ENCODE assay signal across 8 mouse cellular contexts in the genomic region with DNA sequence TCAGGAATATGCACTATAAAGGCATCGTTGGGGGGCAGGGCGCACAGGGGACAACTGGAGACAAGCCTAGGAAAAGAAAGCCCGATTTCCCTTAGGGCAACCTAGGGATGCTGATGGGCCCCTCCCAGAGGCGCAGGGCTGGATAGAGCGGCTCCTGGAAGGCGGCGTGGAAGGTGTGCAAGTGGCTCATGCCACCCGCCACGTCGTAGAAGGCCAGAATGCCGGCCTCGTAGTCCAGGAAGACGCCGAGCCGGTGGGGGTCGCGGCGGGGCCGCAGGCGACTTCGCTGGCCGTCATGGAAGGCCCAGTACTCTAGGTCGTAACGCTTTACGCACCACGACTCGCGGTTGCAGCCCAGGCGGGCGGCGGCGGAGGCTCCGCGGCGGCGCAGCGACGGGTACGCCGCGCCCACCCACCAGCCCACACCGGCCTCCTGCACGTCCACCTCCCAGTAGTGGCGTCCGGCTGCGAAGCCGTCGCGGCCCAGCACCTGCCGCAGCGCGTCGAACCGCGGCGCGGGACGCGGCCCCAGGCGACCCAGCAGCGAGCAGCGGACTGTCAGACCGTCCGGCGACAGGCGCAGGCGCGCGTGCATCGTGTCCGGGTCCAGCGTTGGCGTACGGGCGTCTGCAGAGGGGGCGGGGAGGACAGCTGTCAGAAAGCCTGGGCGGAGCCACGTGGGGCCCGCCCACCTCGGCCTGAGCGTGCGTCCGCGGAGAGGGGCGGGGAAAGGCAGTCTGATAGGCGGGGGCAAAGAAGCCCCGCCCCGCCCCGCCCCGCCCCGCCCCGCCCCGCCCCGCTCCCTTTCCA. TPM values are rescaled to one million over a fixed set of nuclear protein-coding genes. Genes with fewer than 3 reads are reported as not detected.
DNase-seq lines count a peak whose midpoint lies in the region; ATAC-seq and TF ChIP-seq lines count a peak whose summit lies in the region.

No protein-coding gene starts in this region.

- DNase-seq in CD8-positive naive resting alpha-beta T cell, adult 2 months (ENCODE audit: low read depth in 2 of 2, low spot score in 2 of 2): peak; percentile 70 to 74
- DNase-seq in c-Kit-negative CD71-positive TER-119-positive erythroid progenitor cells, embryonic 14.5 days (ENCODE audit: low read depth, low spot score): peak; percentile 88
- peak; percentile 46 for DNase-seq in fat pad, adult 2 months (ENCODE audit: extremely low read depth, low read depth, low spot score)
- DNase-seq in kidney, postnatal 0 days (ENCODE audit: low spot score): peak; percentile 98
- peak; percentile 97 for DNase-seq in liver, embryonic 11.5 days (ENCODE audit: low spot score)
- peak; percentile 88 for DNase-seq in naive thymus-derived CD4-positive, alpha-beta T cell, adult 2 months (ENCODE audit: low read depth)
- DNase-seq in splenic B cell, adult 2 months (ENCODE audit: low read depth, low spot score): peak; percentile 94

- H3K4me1 ChIP-seq in heart, embryonic 13.5 days: peaks cover 15% of the 10 kb centered on the region
- peaks cover 6% of the 10 kb centered on the region; the same call in 1 of the 2 replicates for H3K4me1 ChIP-seq in kidney, postnatal 0 days (replicated peaks; ENCODE audit: insufficient read depth, low read length)
- peaks cover 16% of the 10 kb centered on the region for H3K4me1 ChIP-seq in liver, embryonic 11.5 days (replicated peaks; ENCODE audit: control insufficient read depth, insufficient read depth, low read length)

- H3K4me3 ChIP-seq in heart, embryonic 13.5 days: peak overlapping the region; percentile 64
- H3K4me3 ChIP-seq in kidney, postnatal 0 days (replicated peaks; ENCODE audit: low read depth, low read length): peak overlapping the region; percentile 46
- peak overlapping the region; percentile 67 for H3K4me3 ChIP-seq in liver, embryonic 11.5 days (ENCODE audit: low read depth, low read length)

- peaks cover 28% of the 10 kb centered on the region for H3K36me3 ChIP-seq in heart, embryonic 13.5 days
- H3K36me3 ChIP-seq in kidney, postnatal 0 days (ENCODE audit: insufficient read depth, low read length): 0 out of 2 replicates have a peak, but pooled peaks cover 8% of the 10 kb centered on the region
- peaks cover 9% of the 10 kb centered on the region for H3K36me3 ChIP-seq in liver, embryonic 11.5 days (ENCODE audit: control insufficient read depth, insufficient read depth, low read length)
- H3K36me3 ChIP-seq in splenic B cell, adult 2 months (ENCODE audit: control insufficient read depth, insufficient read depth, low read length, poor library complexity, severe bottlenecking): peaks cover 6% of the 10 kb centered on the region

- peak; percentile 97 for ATAC-seq in heart, embryonic 13.5 days (ENCODE audit: extremely low read depth, insufficient number of reproducible peaks, low FRiP score, low TSS enrichment)
- ATAC-seq in kidney, postnatal 0 days (replicated peaks; ENCODE audit: low FRiP score, low read depth): peak; percentile 95
- peak; percentile 92 for ATAC-seq in liver, embryonic 11.5 days (replicated peaks; ENCODE audit: low FRiP score)

- H3K27me3 ChIP-seq in heart, embryonic 13.5 days (replicated peaks): peaks cover 18% of the 10 kb centered on the region
- H3K27me3 ChIP-seq in kidney, postnatal 0 days (ENCODE audit: insufficient read depth, low read length): no peaks in the 10 kb centered on the region
- H3K27me3 ChIP-seq in liver, embryonic 11.5 days (replicated peaks; ENCODE audit: control insufficient read depth, insufficient read depth, low read length): 0 out of 2 replicates have a peak, but pooled peaks cover 3% of the 10 kb centered on the region
- no peaks in the 10 kb centered on the region for H3K27me3 ChIP-seq in splenic B cell, adult 2 months (ENCODE audit: control insufficient read depth, insufficient read depth, low read length, poor library complexity, severe bottlenecking)

- no peaks in the 10 kb centered on the region; the same call in 1 of the 2 replicates for H3K9me3 ChIP-seq in heart, embryonic 13.5 days
- H3K9me3 ChIP-seq in kidney, postnatal 0 days (replicated peaks; ENCODE audit: low read length): no peaks in the 10 kb centered on the region
- H3K9me3 ChIP-seq in liver, embryonic 11.5 days (ENCODE audit: control insufficient read depth, low read length): peaks cover 3% of the 10 kb centered on the region; the same call in 1 of the 2 replicates

- peak overlapping the region; percentile 52; the same call in 1 of the 2 replicates for H3K27ac ChIP-seq in heart, embryonic 13.5 days (replicated peaks)
- H3K27ac ChIP-seq in kidney, postnatal 0 days: 0 out of 2 replicates have a peak overlapping the region, but pooled peaks have one; percentile 4
- peak overlapping the region; percentile 34; the same call in 1 of the 2 replicates for H3K27ac ChIP-seq in liver, embryonic 11.5 days (ENCODE audit: low read depth, low read length)

- peak overlapping the region; percentile 81 for H3K9ac ChIP-seq in heart, embryonic 13.5 days
- peak overlapping the region; percentile 52 for H3K9ac ChIP-seq in kidney, postnatal 0 days (ENCODE audit: low read depth, low read length)
- H3K9ac ChIP-seq in liver, embryonic 11.5 days (ENCODE audit: low read depth, low read length): peak overlapping the region; percentile 71

- WGBS in heart, embryonic 13.5 days: under 1% methylated on average over 92 of the region's 94 CpGs
- under 1% methylated on average over 93 of the region's 94 CpGs for WGBS in kidney, postnatal 0 days
- 1% methylated on average over 94 of the region's 94 CpGs for WGBS in liver, embryonic 11.5 days

- TF ChIP-seq CTCF in kidney, postnatal 0 days (IDR thresholded peaks at IDR 0.05; ENCODE audit: low read depth): no peak

- peak overlapping the region; percentile 97 for H3K4me2 ChIP-seq in heart, embryonic 13.5 days
- H3K4me2 ChIP-seq in kidney, postnatal 0 days (ENCODE audit: low read length): peak overlapping the region; percentile 94
- H3K4me2 ChIP-seq in liver, embryonic 11.5 days: peak overlapping the region; percentile 99

RNA-seq across cellular contexts. Expression of gene Nans, which starts 18.0 kb away (rescaled TPM):
- polyA plus RNA-seq in heart, embryonic 13.5 days (2015; fragmentation: Nextera tagmentation; extraction: Ambion mirVana): 63.1 and 65.4 TPM in 2 replicates
- 45.6 and 50.7 TPM in 2 replicates for polyA plus RNA-seq in kidney, postnatal 0 days (2015; fragmentation: Nextera tagmentation; extraction: Ambion mirVana)
- 108 and 109 TPM in 2 replicates for polyA plus RNA-seq in liver, embryonic 11.5 days (2014; fragmentation: Nextera tagmentation; extraction: Ambion mirVana)

RNA-seq across cellular contexts. Expression of gene Trim14, which starts 28.9 kb away (rescaled TPM):
- 0.85 and 1.7 TPM in 2 replicates for polyA plus RNA-seq in heart, embryonic 13.5 days (2015; fragmentation: Nextera tagmentation; extraction: Ambion mirVana)
- polyA plus RNA-seq in kidney, postnatal 0 days (2015; fragmentation: Nextera tagmentation; extraction: Ambion mirVana): 2.6 and 3.1 TPM in 2 replicates
- polyA plus RNA-seq in liver, embryonic 11.5 days (2014; fragmentation: Nextera tagmentation; extraction: Ambion mirVana): 13.9 and 15.6 TPM in 2 replicates

RNA-seq across cellular contexts. Expression of gene Anp32b, which starts 56.3 kb away (rescaled TPM):
- 179 and 191 TPM in 2 replicates for polyA plus RNA-seq in heart, embryonic 13.5 days (2015; fragmentation: Nextera tagmentation; extraction: Ambion mirVana)
- polyA plus RNA-seq in kidney, postnatal 0 days (2015; fragmentation: Nextera tagmentation; extraction: Ambion mirVana): 198 and 211 TPM in 2 replicates
- polyA plus RNA-seq in liver, embryonic 11.5 days (2014; fragmentation: Nextera tagmentation; extraction: Ambion mirVana): 586 and 618 TPM in 2 replicates

Comparison
In these comparisons a context has a peak if more than half of its experiments do, and no peak if none do; other contexts are left out.
1. Peak in every context shown above with its lines: DNase-seq, ATAC-seq, H3K4me3 ChIP-seq and H3K27ac ChIP-seq.
2. DNase-seq: peak in every context shown above with its lines; median percentile 98 in kidney, postnatal 0 days; 97 in liver, embryonic 11.5 days; 94 in splenic B cell, adult 2 months; 88 in c-Kit-negative CD71-positive TER-119-positive erythroid progenitor cells, embryonic 14.5 days; 88 in naive thymus-derived CD4-positive, alpha-beta T cell, adult 2 months; 72 in CD8-positive naive resting alpha-beta T cell, adult 2 months; 46 in fat pad, adult 2 months.